Mouse (Mus musculus): ENCODE results near the gene Eng. TPM values are rescaled to one million over a fixed set of nuclear protein-coding genes. Genes with fewer than 3 reads are reported as not detected.

Gene Eng
- polyA plus RNA-seq, 1 experiment, result 713 TPM

- H3K4me1 ChIP-seq (ENCODE audit: control insufficient read depth, insufficient read depth, low read length), result peaks cover 26% of the 10 kb centered on the region
- 68% methylated on average over 5 of the region's 5 CpGs for WGBS
- no peak overlapping the region for H3K4me3 ChIP-seq (replicated peaks; ENCODE audit: extremely low read depth, low read depth, low read length)
- TF ChIP-seq POLR2A (IDR thresholded peaks at IDR 0.05; ENCODE audit: borderline replicate concordance, extremely low read depth, low read depth, low read length), result no peak
- TF ChIP-seq CTCF (IDR thresholded peaks at IDR 0.05; ENCODE audit: insufficient read depth, low read length), result no peak
- no peak for DNase-seq
Measured at GRCm38 (mm10) chr2:32710425-32710824, 64.0 kb downstream of the Eng start.

- Histone ChIP-seq H3K4me3 (replicated peaks; ENCODE audit: extremely low read depth, low read depth, low read length) (peak overlapping the region; percentile 80), H3K4me1 (ENCODE audit: control insufficient read depth, insufficient read depth, low read length) (peaks cover 27% of the 10 kb centered on the region)
- TF ChIP-seq CTCF (IDR thresholded peaks at IDR 0.05; ENCODE audit: insufficient read depth, low read length) (no peak), POLR2A (IDR thresholded peaks at IDR 0.05; ENCODE audit: borderline replicate concordance, extremely low read depth, low read depth, low read length) (no peak)
- 17% methylated on average over 9 of the region's 9 CpGs for WGBS
- no peak for DNase-seq
Measured at GRCm38 (mm10) chr2:32711301-32712056, 65.1 kb downstream of the Eng start.

GRCm38 (mm10) chr2:32712108-32712551 is 65.7 kb downstream of the Eng start:
- DNase-seq, result peak; percentile 65
- TF ChIP-seq POLR2A (IDR thresholded peaks at IDR 0.05; ENCODE audit: borderline replicate concordance, extremely low read depth, low read depth, low read length) (0 out of 2 replicates have a peak, but pooled peaks have one; percentile 2), CTCF (IDR thresholded peaks at IDR 0.05; ENCODE audit: insufficient read depth, low read length) (no peak)
- under 1% methylated on average over 41 of the region's 41 CpGs for WGBS
- peaks cover 27% of the 10 kb centered on the region for H3K4me1 ChIP-seq (ENCODE audit: control insufficient read depth, insufficient read depth, low read length)
- peak overlapping the region; percentile 80 for H3K4me3 ChIP-seq (replicated peaks; ENCODE audit: extremely low read depth, low read depth, low read length)

- Histone ChIP-seq H3K4me3 (replicated peaks; ENCODE audit: extremely low read depth, low read depth, low read length) (peak overlapping the region; percentile 82), H3K4me1 (ENCODE audit: control insufficient read depth, insufficient read depth, low read length) (peaks cover 27% of the 10 kb centered on the region)
- 0 out of 2 replicates have a peak, but pooled peaks have one; percentile 8 for TF ChIP-seq POLR2A (IDR thresholded peaks at IDR 0.05; ENCODE audit: borderline replicate concordance, extremely low read depth, low read depth, low read length)
- no peak for TF ChIP-seq CTCF (IDR thresholded peaks at IDR 0.05; ENCODE audit: insufficient read depth, low read length)
- peak; percentile 97 for DNase-seq
- WGBS, result 2% methylated on average over 44 of the region's 44 CpGs
Measured at GRCm38 (mm10) chr2:32712586-32712933, 66.2 kb downstream of the Eng start.

- peaks cover 27% of the 10 kb centered on the region for H3K4me1 ChIP-seq (ENCODE audit: control insufficient read depth, insufficient read depth, low read length)
- WGBS, result 1% methylated on average over 54 of the region's 79 CpGs
- peak; percentile 95 for DNase-seq
- H3K4me3 ChIP-seq (replicated peaks; ENCODE audit: extremely low read depth, low read depth, low read length), result peak within 1 kb of the TSS; percentile 90
- TF ChIP-seq CTCF (IDR thresholded peaks at IDR 0.05; ENCODE audit: insufficient read depth, low read length) (peak; percentile 79), POLR2A (IDR thresholded peaks at IDR 0.05; ENCODE audit: borderline replicate concordance, extremely low read depth, low read depth, low read length) (0 out of 2 replicates have a peak, but pooled peaks have one; percentile 5)
Measured at GRCm38 (mm10) chr2:32712934-32713817, 66.8 kb downstream of the Eng start, which contains the start of gene Cdk9. Cdk9 (minus strand) TSS chr2:32713076.

GRCm38 (mm10) chr2:32714117-32714986 is 68.0 kb downstream of the Eng start:
- DNase-seq, result no peak
- WGBS, result 34% methylated on average over 11 of the region's 11 CpGs
- TF ChIP-seq POLR2A (IDR thresholded peaks at IDR 0.05; ENCODE audit: borderline replicate concordance, extremely low read depth, low read depth, low read length), result no peak
- no peak for TF ChIP-seq CTCF (IDR thresholded peaks at IDR 0.05; ENCODE audit: insufficient read depth, low read length)
- peaks cover 27% of the 10 kb centered on the region for H3K4me1 ChIP-seq (ENCODE audit: control insufficient read depth, insufficient read depth, low read length)
- H3K4me3 ChIP-seq (replicated peaks; ENCODE audit: extremely low read depth, low read depth, low read length), result no peak overlapping the region

- DNase-seq, result peak; percentile 43
- no peak overlapping the region for H3K4me3 ChIP-seq (replicated peaks; ENCODE audit: extremely low read depth, low read depth, low read length)
- TF ChIP-seq POLR2A (IDR thresholded peaks at IDR 0.05; ENCODE audit: borderline replicate concordance, extremely low read depth, low read depth, low read length), result peak; percentile 27; the same call in 1 of the 2 replicates
- TF ChIP-seq CTCF (IDR thresholded peaks at IDR 0.05; ENCODE audit: insufficient read depth, low read length), result peak; percentile 11; the same call in 1 of the 2 replicates
- H3K4me1 ChIP-seq (ENCODE audit: control insufficient read depth, insufficient read depth, low read length), result peaks cover 27% of the 10 kb centered on the region
- WGBS, result 18% methylated on average over 4 of the region's 4 CpGs
Measured at GRCm38 (mm10) chr2:32714987-32715425, 68.6 kb downstream of the Eng start.

GRCm38 (mm10) chr2:32718761-32719160 is 72.4 kb downstream of the Eng start:
- Histone ChIP-seq H3K4me1 (ENCODE audit: control insufficient read depth, insufficient read depth, low read length) (peaks cover 17% of the 10 kb centered on the region), H3K4me3 (replicated peaks; ENCODE audit: extremely low read depth, low read depth, low read length) (no peak overlapping the region)
- WGBS, result 70% methylated on average over 9 of the region's 9 CpGs
- TF ChIP-seq POLR2A (IDR thresholded peaks at IDR 0.05; ENCODE audit: borderline replicate concordance, extremely low read depth, low read depth, low read length), result no peak
- TF ChIP-seq CTCF (IDR thresholded peaks at IDR 0.05; ENCODE audit: insufficient read depth, low read length), result no peak
- DNase-seq, result no peak
